Comparison of ENCODE assay signal across 22 mouse cellular contexts in genomic region chr14:37027248-37027933, GRCm38 (mm10). TPM values are rescaled to one million over a fixed set of nuclear protein-coding genes. Genes with fewer than 3 reads are reported as not detected.
"Had no signal": no experiment of that assay in that cellular context is flagged by ENCODE, and none has a peak within 500 bp of the region (broad histone marks: within the 10 kb centered on the region; RNA-seq: fewer than 3 reads in every experiment).

No protein-coding gene starts in this region.

- H3K9ac ChIP-seq: liver, postnatal 0 days; lung, embryonic 15.5 days; midbrain, embryonic 13.5 days; midbrain, embryonic 15.5 days; neural tube, embryonic 12.5 days had no signal

- H3K27ac ChIP-seq: lung, embryonic 15.5 days; macrophage; midbrain, embryonic 13.5 days; midbrain, embryonic 15.5 days; neural tube, embryonic 12.5 days had no signal

- ATAC-seq: lung, postnatal 0 days; midbrain, embryonic 13.5 days; midbrain, embryonic 15.5 days had no signal

- H3K4me3 ChIP-seq: lung, embryonic 15.5 days; megakaryocyte, embryonic 14.5 days; midbrain, embryonic 13.5 days; midbrain, embryonic 15.5 days; neural tube, embryonic 12.5 days had no signal

- H3K4me1 ChIP-seq: megakaryocyte, embryonic 14.5 days; neural tube, embryonic 12.5 days had no signal

- H3K4me2 ChIP-seq: lung, embryonic 15.5 days; midbrain, embryonic 11.5 days; midbrain, embryonic 13.5 days; midbrain, embryonic 15.5 days; neural tube, embryonic 12.5 days had no signal

- H3K9me3 ChIP-seq: lung, embryonic 15.5 days; megakaryocyte, embryonic 14.5 days; midbrain, embryonic 13.5 days; midbrain, embryonic 15.5 days; neural tube, embryonic 12.5 days had no signal

- H3K27me3 ChIP-seq: lung, embryonic 15.5 days; megakaryocyte, embryonic 14.5 days; midbrain, embryonic 13.5 days; midbrain, embryonic 15.5 days; neural tube, embryonic 12.5 days had no signal

- H3K36me3 ChIP-seq: lung, embryonic 15.5 days; midbrain, embryonic 13.5 days; midbrain, embryonic 15.5 days; neural tube, embryonic 12.5 days had no signal

- DNase-seq: liver, postnatal 0 days; lung, adult 2 months; lung, postnatal 14 days; lung, postnatal 36 days; right cerebral cortex, postnatal 14 days; spleen, adult 18-20 months; thymus, adult 2 months; thymus, postnatal 25 days; thymus, postnatal 4 days had no signal

RNA-seq across cellular contexts. Expression of gene Rgr, which starts 21.4 kb away (rescaled TPM):
- polyA plus RNA-seq: liver, postnatal 0 days; lung, adult 2 months; lung, embryonic 15.5 days; lung, postnatal 0 days; macrophage; midbrain, embryonic 11.5 days; midbrain, embryonic 13.5 days; midbrain, postnatal 0 days; neural tube, embryonic 12.5 days; neural tube, embryonic 14.5 days; stomach, embryonic 14.5 days; stomach, embryonic 16.5 days; urinary bladder, adult 2 months had no signal

RNA-seq across cellular contexts. Expression of gene Lrit1, which starts 27.2 kb away (rescaled TPM):
- polyA plus RNA-seq: lung, adult 2 months; lung, embryonic 15.5 days; lung, postnatal 0 days; macrophage; midbrain, embryonic 11.5 days; midbrain, embryonic 13.5 days; midbrain, embryonic 15.5 days; midbrain, postnatal 0 days; neural tube, embryonic 12.5 days; neural tube, embryonic 14.5 days; stomach, embryonic 14.5 days; stomach, embryonic 16.5 days had no signal

RNA-seq across cellular contexts. Expression of gene Lrit2, which starts 40.3 kb away (rescaled TPM):
- polyA plus RNA-seq: liver, postnatal 0 days; lung, adult 2 months; lung, embryonic 15.5 days; lung, postnatal 0 days; macrophage; midbrain, embryonic 11.5 days; midbrain, embryonic 15.5 days; neural tube, embryonic 12.5 days; neural tube, embryonic 14.5 days; stomach, embryonic 14.5 days; stomach, embryonic 16.5 days; urinary bladder, adult 2 months had no signal
